Mouse (Mus musculus): ENCODE measurements around the gene Tspan14.

Gene Tspan14

GRCm38 (mm10) chr14:40975127-40975721 is 8.6 kb upstream of the Tspan14 start:
- peak; percentile 48 to 70 for DNase-seq

DNA sequence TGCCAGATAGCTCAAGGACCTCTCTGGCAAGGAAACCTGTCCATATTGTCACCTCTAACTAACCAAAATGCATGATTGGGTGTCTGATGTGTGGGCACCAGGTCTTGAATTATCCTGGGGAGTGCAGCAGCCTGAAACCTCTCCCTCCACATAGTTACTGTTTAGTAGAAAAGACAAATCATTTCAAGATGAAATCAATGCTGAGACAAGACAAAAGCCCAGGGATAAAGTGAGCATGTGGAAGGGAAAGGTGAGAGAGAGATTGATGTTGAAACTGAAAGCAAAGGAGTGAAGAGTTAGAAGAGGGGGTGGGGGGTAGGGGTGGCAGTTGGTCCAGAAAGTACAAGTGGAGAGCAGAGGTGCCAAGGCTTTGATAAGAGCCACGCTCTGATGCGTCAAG is 1.4 kb upstream of the Tspan14 start:
- DNase-seq = no peak

DNA sequence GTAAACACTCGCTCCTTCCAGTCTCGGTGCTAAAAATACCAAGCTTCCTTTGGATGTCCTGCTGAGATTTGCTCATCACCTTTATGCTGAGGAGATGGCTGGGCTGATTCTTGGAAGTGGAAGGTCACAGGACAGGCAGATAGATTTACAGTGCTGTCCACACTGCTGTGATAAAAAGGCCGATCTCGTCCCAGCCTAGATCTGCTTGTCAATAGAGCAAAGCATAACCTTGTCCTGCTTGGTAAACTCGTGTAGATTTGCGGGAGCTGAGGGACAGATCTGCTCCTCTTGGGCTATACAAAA is 942 bp upstream of the Tspan14 start:
- no peak for DNase-seq

DNA sequence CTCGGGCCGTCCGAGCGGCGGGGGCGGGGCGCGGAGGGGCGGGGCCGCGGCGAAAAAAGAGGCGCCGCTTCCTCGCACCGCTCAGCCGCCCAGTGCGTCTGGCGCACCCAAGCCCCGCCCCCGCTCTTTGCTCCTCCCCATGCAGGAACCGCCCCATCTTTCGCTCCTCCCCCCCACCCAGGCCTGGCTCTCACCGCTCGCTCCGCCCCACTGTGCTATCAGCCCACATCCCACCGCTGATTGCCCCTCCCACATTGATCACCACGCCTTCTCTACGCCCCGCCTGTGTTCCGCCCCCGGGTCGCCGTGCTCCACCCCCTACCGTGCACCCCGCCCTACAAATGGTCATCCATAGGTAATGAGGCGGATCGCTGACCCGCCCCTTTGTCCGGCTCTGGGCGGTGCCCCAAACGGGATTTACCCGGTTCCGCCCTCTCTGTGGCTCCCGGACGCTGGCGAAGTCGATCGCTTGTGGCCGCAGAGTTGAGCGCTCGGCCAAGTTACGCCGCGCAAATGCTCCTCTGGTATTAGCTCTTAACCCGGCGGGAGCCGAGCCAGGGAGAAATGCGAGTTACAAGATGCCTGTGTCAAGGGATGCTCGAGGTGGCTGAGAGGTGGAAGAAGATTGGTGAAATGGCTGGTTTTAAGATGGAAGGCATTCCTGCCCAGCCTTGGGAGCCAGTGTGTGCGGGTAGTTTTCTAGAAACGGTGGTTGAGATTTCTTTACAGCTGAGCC is 423 bp upstream of the Tspan14 start:
- DNase-seq = peak; percentile 99

DNA sequence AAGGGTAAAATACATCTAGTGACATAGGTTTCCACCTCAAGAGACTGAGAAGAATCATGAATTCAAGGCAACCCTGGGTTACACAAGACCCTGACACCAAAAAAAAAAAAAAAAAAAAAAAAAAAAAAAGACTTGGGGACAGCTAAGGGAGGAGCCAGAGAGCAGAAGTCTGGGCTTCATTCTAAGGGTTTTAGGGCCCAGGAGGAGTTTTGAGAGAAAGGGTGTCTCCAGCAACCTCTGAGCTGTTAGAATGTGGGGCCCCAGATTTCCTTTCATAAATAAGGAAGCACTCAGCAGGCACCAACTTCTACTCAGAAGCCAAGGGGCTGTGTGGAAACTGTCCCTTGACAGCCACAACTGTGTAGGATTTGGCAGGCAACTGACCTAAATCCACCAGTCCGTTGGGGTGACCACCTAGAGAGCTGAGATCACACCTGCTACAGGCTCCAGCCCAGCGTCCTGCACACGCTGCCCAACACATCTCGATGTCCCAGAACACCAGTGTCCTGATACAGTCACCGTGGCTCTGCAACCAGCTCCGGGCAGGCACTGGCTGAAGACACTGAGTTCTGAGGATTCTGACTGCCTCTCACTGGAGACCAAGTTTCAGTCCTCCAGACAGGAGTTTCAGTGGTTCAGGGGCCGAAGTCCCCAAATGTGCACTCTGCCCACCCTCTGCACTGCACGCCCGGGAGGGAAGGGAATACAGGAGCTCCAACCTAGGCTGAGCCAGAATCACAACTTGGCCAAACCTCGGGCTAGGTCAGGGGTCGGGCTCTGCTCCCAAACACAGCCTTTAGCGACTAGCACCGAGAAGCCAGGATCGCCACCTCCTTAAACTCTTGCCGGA is 875 bp downstream of the Tspan14 start:
- DNase-seq = no peak

DNA sequence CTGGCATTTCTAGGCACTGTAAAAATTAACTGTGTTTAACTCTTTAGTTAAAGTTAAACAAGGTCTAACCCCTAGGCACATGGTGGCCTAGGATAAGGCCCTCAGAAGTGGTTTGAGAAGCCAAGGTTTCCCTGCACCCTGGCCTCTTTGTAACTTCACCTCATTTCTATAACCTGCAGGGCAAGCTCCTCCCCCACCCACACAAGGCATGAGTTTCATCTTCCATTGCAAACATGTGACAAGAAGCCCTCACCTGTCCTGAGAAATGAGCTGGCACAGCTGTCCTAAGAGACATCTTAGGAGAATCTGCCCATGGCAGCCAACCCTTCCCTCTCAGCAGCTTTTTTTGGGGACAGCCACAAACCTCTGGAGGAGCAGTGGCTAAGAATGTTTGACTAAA is 1.7 kb downstream of the Tspan14 start:
- no peak for DNase-seq

DNA sequence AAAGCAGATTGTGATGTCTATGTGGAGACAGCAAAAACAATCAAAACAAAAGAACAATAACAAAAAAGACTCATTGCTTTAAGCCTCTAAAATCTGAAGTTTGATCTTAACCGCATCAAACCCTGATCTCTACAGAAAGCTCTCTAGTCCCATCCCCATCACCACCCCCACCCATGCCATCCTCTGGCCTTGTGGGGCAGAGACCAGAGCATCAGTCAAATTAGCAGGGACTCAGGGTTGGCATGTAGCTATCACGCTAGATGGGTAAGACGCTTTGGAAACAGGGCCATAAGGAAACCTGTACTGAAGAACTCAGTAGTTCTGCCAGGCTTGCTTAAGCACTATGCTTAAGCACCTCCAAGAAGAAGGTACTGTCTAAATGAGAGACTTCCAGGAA is 2.4 kb downstream of the Tspan14 start:
- no peak for DNase-seq

GRCm38 (mm10) chr14:40963501-40964213 is 3.0 kb downstream of the Tspan14 start:
- no peak for DNase-seq

DNA sequence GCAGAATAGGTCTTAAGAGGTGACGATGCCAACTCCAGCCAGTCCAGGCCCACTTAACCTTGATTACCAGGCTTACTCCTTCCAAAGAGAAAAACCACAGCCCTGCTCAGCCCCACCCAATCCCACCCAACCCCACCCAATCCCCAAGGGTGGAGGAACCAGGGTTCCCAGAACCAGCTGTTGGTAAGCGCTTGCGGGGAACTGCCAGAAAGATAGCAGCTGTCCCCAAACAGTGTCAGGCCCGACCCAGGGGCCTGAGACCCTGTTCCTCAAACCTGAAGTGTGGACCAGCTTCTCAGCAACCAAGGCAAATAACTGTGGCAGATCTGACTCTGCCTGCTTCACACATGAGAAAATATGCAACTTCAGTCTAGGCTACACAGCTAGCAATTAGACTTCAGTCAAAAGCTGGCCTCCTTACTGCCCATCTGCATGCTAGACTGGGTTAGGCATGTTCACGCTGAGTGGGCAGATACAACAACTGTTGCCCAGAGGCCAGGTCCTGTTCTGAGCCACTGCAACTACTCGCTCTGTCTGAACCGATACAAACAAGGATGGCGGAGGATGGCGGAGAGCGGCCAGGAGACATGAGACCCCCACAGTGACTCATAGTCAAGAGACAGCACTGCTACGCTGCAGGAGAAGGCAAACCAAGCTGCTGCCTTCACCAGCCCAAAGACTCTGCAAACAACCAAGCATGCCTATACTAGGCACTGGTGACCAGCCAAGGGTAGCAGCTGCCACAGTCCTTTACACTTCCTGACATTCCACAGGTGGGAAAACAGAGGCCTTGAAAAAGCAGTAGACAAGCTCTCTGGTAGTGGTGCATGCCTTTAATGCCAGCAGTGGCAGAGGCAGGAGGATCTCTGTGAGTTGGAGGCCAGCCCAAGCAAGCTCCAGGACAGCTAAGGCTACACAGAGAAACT is 4.0 kb downstream of the Tspan14 start:
- no peak for DNase-seq

DNA sequence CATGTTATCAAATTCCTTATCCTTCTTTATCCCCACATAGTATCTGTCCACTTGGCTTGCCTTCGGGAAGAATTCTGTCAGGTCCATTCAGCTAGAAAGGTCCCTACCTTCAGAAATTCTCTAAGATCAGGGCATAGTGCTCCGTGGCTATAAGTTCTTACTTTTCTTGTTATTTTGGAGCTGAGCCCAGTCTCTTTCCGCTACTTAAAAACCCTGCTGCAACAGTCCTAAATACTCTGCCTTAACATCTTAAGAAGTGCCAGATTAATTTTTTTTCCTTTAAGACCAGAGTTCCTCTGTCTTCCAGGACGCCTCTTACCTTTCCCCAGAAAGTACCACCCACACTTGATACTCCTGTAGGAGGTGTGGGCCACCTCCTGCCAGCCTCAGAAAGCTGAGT is 6.4 kb downstream of the Tspan14 start:
- DNase-seq = no peak

GRCm38 (mm10) chr14:40959586-40959985 is 7.0 kb downstream of the Tspan14 start:
- no peak for DNase-seq

DNA sequence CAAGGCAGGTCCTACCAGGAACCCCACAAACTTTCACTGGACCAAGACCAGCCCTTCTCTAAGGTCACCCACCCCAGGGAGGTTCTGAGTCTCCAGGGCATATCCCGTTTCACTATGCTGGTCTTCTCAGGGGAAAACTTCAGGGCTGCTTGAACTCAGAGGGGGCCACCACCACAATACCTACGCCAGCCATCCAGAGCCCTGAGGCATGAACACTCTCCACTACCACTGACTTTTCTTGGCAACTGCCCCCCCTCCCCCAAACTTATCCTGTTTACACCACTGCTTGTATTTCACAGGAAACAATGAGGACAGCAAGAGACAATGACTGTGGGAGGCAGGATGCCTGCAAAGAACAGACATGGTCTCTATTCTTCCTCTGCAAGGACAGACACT is 7.6 kb downstream of the Tspan14 start:
- no peak for DNase-seq

DNA sequence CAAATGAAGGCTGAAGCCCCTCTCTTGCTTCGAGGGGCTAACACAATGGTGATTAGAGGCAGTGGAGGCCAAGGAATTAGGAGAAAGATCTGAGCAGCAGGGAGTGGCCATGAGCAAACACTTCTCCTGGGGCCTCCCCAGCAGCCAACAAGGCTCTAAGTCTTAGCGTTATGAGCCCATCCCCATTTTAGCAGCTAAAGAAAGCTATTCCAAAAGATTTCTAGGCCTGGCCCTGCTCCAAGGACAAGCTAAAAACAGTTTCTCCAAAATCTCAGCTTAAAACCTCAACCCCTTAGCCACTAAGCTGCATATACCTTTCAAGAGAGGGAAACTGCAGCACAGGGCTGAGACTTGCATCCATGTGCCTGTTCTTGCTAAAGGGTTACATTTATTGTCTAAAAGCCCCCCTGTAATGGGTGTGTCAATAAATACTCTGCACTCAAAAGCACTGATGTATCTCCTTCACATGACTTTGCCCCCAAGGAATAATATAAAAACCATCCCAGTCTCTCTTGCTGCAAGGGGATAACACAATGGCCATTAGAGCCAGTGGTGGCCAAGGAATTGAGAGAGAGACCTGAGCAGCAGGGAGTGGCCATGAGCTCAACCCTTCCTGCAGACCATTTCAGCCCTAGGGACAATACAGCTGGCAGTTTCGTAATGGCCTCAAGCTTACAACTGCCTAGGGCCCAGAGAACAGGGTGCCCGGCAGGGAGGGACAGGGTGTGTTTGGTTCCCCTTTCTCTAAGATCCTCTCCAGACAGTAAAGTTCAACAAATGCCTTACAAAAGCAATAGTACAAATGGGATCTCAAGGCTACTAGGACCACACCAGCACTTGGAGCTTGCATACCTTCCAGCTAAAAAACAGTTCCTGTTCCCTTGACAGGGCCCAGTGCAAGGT is 8.3 kb downstream of the Tspan14 start:
- peak; percentile 34 to 55 for DNase-seq

DNA sequence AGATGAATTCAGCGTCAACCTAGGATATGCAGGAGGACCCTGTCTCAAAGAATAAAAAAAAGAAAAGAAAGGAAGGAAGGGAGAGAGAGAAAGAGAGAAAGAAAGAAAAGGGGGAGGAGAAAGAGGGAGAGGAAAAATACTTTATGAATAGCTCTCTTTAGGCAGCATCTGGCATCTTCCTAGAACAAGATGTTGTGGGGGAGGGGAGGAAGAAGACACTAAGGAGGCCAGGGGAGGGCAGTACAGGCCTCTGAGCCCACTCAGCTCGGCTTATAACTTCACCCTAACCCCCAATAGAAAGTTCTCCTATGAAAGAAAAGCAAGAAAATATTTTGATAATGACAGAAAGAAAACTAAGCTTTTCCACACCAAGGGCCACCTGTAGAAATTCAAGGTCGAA is 9.0 kb downstream of the Tspan14 start:
- no peak for DNase-seq

DNA sequence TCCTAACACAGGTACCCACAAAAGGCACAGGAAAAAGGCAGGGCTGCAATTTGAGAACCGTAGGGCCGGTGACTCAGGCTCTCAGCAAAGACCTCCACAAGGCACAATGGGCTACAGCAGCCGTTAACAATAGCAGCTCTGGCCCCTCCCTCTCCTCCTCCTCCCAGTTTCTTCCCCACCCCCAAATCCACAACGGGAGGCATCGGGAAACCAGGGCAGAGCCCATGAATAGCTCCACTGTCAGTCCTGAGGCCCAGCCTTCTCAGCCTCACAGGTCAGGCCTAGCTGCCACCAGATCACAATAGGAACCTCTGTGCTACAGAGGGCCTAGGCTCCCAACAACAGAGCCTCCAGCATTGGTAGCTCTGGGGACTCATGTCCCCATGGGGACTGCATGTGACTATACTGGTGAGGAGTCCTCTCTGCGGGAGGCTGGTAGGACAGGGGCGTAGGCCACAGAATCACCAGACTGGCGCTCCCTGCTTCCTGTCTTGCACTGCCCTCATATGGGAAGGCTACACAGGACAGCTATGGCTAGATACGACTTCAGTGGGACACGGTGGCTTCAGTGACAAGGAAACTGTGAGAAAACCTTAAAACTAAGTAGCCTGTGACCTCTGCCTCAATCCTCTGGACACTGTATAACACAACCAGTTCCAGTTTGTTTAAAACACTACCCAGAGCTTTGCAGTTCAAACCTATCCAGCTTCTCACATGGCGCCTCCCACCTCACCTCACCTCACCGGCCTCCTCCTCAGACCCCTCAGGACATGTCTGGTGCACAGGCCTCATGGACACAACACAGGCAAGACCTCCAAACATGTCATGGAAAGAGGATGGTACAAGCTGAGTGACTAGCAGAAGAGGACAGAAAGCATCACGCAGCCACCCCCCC is 10.1 kb downstream of the Tspan14 start:
- peak; percentile 32 to 45 for DNase-seq

GRCm38 (mm10) chr14:40955596-40956251 is 10.9 kb downstream of the Tspan14 start:
- DNase-seq = no peak

- DNase-seq = no peak
Observed at GRCm38 (mm10) chr14:40955146-40955545, 11.5 kb downstream of the Tspan14 start.

- no peak for DNase-seq
Observed at GRCm38 (mm10) chr14:40953381-40953780, 13.2 kb downstream of the Tspan14 start.

DNA sequence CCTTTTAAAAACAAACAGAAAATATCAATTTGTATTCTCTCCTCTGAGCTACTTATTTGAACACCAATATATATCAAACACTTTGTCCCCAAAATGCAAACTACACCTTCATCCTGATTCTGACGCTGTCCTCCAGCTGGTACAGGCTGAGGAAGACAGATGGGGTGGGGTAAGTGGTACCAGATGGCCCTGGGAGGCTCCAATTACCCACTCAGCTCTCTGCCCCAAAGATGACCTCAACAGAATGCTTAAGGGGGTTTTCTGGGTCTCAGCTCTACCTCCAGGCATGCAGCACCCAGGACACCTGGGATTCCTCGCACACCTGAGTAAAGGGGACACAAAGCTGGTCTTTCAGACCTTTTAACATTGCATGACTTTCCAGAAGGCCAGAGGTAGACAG is 13.9 kb downstream of the Tspan14 start:
- DNase-seq = no peak

DNA sequence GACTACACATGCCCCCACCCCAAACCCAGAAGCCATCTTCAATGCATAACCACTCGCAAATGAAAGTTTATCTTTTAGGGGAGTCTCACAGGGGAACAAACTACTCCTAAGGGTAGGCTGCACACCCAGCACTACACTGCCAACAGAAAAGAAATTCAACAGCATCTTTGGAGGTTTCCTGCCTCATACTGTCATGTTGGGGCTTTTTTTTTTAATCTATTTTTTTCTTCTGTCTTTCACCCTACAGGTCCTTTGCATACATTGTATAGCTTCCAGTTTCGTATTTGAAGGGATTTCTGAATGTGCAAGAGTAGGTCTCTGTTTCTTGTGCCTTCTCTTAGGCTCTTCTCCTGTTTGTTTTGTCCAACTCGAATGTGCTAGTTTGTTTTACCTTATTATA is 14.3 kb downstream of the Tspan14 start:
- DNase-seq = no peak
